Mouse (Mus musculus): ENCODE measurements around the gene Zfp85. TPM values are rescaled to one million over a fixed set of nuclear protein-coding genes. Genes with fewer than 3 reads are reported as not detected.
"Not testable (repeated sequence)": the region's sequence is repeated elsewhere in the genome, so short reads cannot be mapped to it uniquely, and the experiment has no call there.

Gene Zfp85
- polyA plus RNA-seq (2014; fragmentation: Nextera tagmentation; extraction: Ambion mirVana): 6.4 and 6.7 TPM in 2 replicates

- H3K4me2 ChIP-seq: peak within 1 kb of the TSS; percentile 56
- peaks cover 3% of the 10 kb centered on the region; the same call in 1 of the 2 replicates for H3K4me1 ChIP-seq (ENCODE audit: control insufficient read depth, insufficient read depth, low read length)
- peak within 1 kb of the TSS; percentile 68 for H3K9ac ChIP-seq (ENCODE audit: low read length)
- H3K36me3 ChIP-seq (ENCODE audit: control insufficient read depth, insufficient read depth, low read length): no peaks in the 10 kb centered on the region
- H3K27me3 ChIP-seq (ENCODE audit: control insufficient read depth, insufficient read depth, low read length): no peaks in the 10 kb centered on the region
- no peaks in the 10 kb centered on the region for H3K9me3 ChIP-seq (ENCODE audit: control insufficient read depth, low read length)
- no peak within 1 kb of the TSS for H3K27ac ChIP-seq (ENCODE audit: low read depth, low read length)
- WGBS: 8% methylated on average over 24 of the region's 24 CpGs
- peak; percentile 95 for ATAC-seq (ENCODE audit: low FRiP score)
- peak; percentile 94 for DNase-seq (ENCODE audit: low spot score, missing footprints)
- peak within 1 kb of the TSS; percentile 67 for H3K4me3 ChIP-seq (ENCODE audit: low read depth, low read length)
These were observed at the start of gene Zfp85 for GRCm38 (mm10) chr13:67754333-67755306. Zfp85 (minus strand) TSS chr13:67755228.

GRCm38 (mm10) chr13:67799151-67799550, 44.1 kb upstream of the Zfp85 start:
- WGBS: 89% methylated on average over 3 of the region's 3 CpGs
- not testable (repeated sequence) for H3K27me3 ChIP-seq (ENCODE audit: control insufficient read depth, insufficient read depth, low read length); H3K4me1 ChIP-seq (ENCODE audit: control insufficient read depth, insufficient read depth, low read length); H3K4me2 ChIP-seq; H3K36me3 ChIP-seq (ENCODE audit: control insufficient read depth, insufficient read depth, low read length); H3K4me3 ChIP-seq (ENCODE audit: low read depth, low read length); H3K27ac ChIP-seq (ENCODE audit: low read depth, low read length); H3K9ac ChIP-seq (ENCODE audit: low read length); ATAC-seq (ENCODE audit: low FRiP score); DNase-seq (ENCODE audit: low spot score, missing footprints); H3K9me3 ChIP-seq (ENCODE audit: control insufficient read depth, low read length)

GRCm38 (mm10) chr13:67798618-67799017, 43.6 kb upstream of the Zfp85 start:
- Histone ChIP-seq H3K27me3 (ENCODE audit: control insufficient read depth, insufficient read depth, low read length) (no peaks in the 10 kb centered on the region), H3K9ac (ENCODE audit: low read length) (no peak overlapping the region), H3K36me3 (ENCODE audit: control insufficient read depth, insufficient read depth, low read length) (no peaks in the 10 kb centered on the region), H3K4me2 (no peak overlapping the region), H3K4me1 (ENCODE audit: control insufficient read depth, insufficient read depth, low read length) (no peaks in the 10 kb centered on the region), H3K9me3 (ENCODE audit: control insufficient read depth, low read length) (no peaks in the 10 kb centered on the region), H3K4me3 (ENCODE audit: low read depth, low read length) (no peak overlapping the region), H3K27ac (ENCODE audit: low read depth, low read length) (no peak overlapping the region)
- 77% methylated on average over 3 of the region's 3 CpGs for WGBS
- ATAC-seq (ENCODE audit: low FRiP score): no peak
- no peak for DNase-seq (ENCODE audit: low spot score, missing footprints)

GRCm38 (mm10) chr13:67791921-67792455, 37.0 kb upstream of the Zfp85 start:
- Histone ChIP-seq H3K9me3 (ENCODE audit: control insufficient read depth, low read length) (no peaks in the 10 kb centered on the region; the same call in 1 of the 2 replicates), H3K4me2 (no peak overlapping the region), H3K4me1 (ENCODE audit: control insufficient read depth, insufficient read depth, low read length) (no peaks in the 10 kb centered on the region), H3K36me3 (ENCODE audit: control insufficient read depth, insufficient read depth, low read length) (no peaks in the 10 kb centered on the region), H3K27me3 (ENCODE audit: control insufficient read depth, insufficient read depth, low read length) (no peaks in the 10 kb centered on the region), H3K4me3 (ENCODE audit: low read depth, low read length) (no peak overlapping the region), H3K27ac (ENCODE audit: low read depth, low read length) (no peak overlapping the region), H3K9ac (ENCODE audit: low read length) (no peak overlapping the region)
- DNase-seq (ENCODE audit: low spot score, missing footprints) (no peak), ATAC-seq (ENCODE audit: low FRiP score) (no peak)
- 89% methylated on average over 10 of the region's 10 CpGs for WGBS

- H3K27ac ChIP-seq (ENCODE audit: low read depth, low read length): no peak within 1 kb of the TSS
These were observed 24.5 kb upstream of the Zfp85 start, which contains the start of gene Zfp493 for GRCm38 (mm10) chr13:67779265-67780221. Zfp493 (plus strand) TSS chr13:67779693.

GRCm38 (mm10) chr13:67763031-67763768, 8.2 kb upstream of the Zfp85 start:
- Histone ChIP-seq H3K9me3 (ENCODE audit: control insufficient read depth, low read length) (no peaks in the 10 kb centered on the region), H3K9ac (ENCODE audit: low read length) (no peak overlapping the region), H3K27ac (ENCODE audit: low read depth, low read length) (no peak overlapping the region), H3K4me1 (ENCODE audit: control insufficient read depth, insufficient read depth, low read length) (no peaks in the 10 kb centered on the region), H3K27me3 (ENCODE audit: control insufficient read depth, insufficient read depth, low read length) (no peaks in the 10 kb centered on the region), H3K4me2 (no peak overlapping the region), H3K36me3 (ENCODE audit: control insufficient read depth, insufficient read depth, low read length) (no peaks in the 10 kb centered on the region), H3K4me3 (ENCODE audit: low read depth, low read length) (no peak overlapping the region)
- ATAC-seq (ENCODE audit: low FRiP score): no peak
- WGBS: 87% methylated on average over 2 of the region's 2 CpGs
- no peak for DNase-seq (ENCODE audit: low spot score, missing footprints)

More at GRCm38 (mm10) chr13:67779265-67780221, 24.5 kb upstream of the Zfp85 start, which contains the start of gene Zfp493:
- peak within 1 kb of the TSS; percentile 66 for H3K9ac ChIP-seq (ENCODE audit: low read length)
- 9% methylated on average over 26 of the region's 26 CpGs for WGBS
- ATAC-seq (ENCODE audit: low FRiP score) (peak; percentile 97), DNase-seq (ENCODE audit: low spot score, missing footprints) (peak; percentile 95)
- H3K4me2 ChIP-seq: peak within 1 kb of the TSS; percentile 80
- peak within 1 kb of the TSS; percentile 49 for H3K4me3 ChIP-seq (ENCODE audit: low read depth, low read length)
- H3K36me3 ChIP-seq (ENCODE audit: control insufficient read depth, insufficient read depth, low read length): no peaks in the 10 kb centered on the region
- H3K9me3 ChIP-seq (ENCODE audit: control insufficient read depth, low read length): no peaks in the 10 kb centered on the region
- H3K27me3 ChIP-seq (ENCODE audit: control insufficient read depth, insufficient read depth, low read length): no peaks in the 10 kb centered on the region
- H3K4me1 ChIP-seq (ENCODE audit: control insufficient read depth, insufficient read depth, low read length): peaks cover 5% of the 10 kb centered on the region; the same call in 1 of the 2 replicates

- Histone ChIP-seq H3K9me3 (ENCODE audit: control insufficient read depth, low read length) (no peaks in the 10 kb centered on the region), H3K27me3 (ENCODE audit: control insufficient read depth, insufficient read depth, low read length) (no peaks in the 10 kb centered on the region), H3K4me2 (no peak overlapping the region), H3K4me3 (ENCODE audit: low read depth, low read length) (no peak overlapping the region), H3K27ac (ENCODE audit: low read depth, low read length) (no peak overlapping the region), H3K4me1 (ENCODE audit: control insufficient read depth, insufficient read depth, low read length) (no peaks in the 10 kb centered on the region), H3K36me3 (ENCODE audit: control insufficient read depth, insufficient read depth, low read length) (no peaks in the 10 kb centered on the region), H3K9ac (ENCODE audit: low read length) (no peak overlapping the region)
- ATAC-seq (ENCODE audit: low FRiP score): no peak
- whole genome bisulfite sequencing: 80% methylated on average over 1 of the region's 1 CpGs
- DNase-seq (ENCODE audit: low spot score, missing footprints): no peak
These were observed 4.9 kb upstream of the Zfp85 start for GRCm38 (mm10) chr13:67759966-67760365.

GRCm38 (mm10) chr13:67755761-67756160, 733 bp upstream of the Zfp85 start:
- Histone ChIP-seq H3K4me1 (ENCODE audit: control insufficient read depth, insufficient read depth, low read length) (peaks cover 3% of the 10 kb centered on the region; the same call in 1 of the 2 replicates), H3K27me3 (ENCODE audit: control insufficient read depth, insufficient read depth, low read length) (no peaks in the 10 kb centered on the region), H3K9me3 (ENCODE audit: control insufficient read depth, low read length) (no peaks in the 10 kb centered on the region), H3K4me3 (ENCODE audit: low read depth, low read length) (no peak overlapping the region), H3K4me2 (no peak overlapping the region), H3K27ac (ENCODE audit: low read depth, low read length) (no peak overlapping the region), H3K36me3 (ENCODE audit: control insufficient read depth, insufficient read depth, low read length) (no peaks in the 10 kb centered on the region), H3K9ac (ENCODE audit: low read length) (no peak overlapping the region)
- 86% methylated on average over 6 of the region's 6 CpGs for WGBS
- DNase-seq (ENCODE audit: low spot score, missing footprints) (peak; percentile 31), ATAC-seq (ENCODE audit: low FRiP score) (no peak)

Measured in midbrain, embryonic 11.5 days (tissue).